Mouse (Mus musculus) kidney, adult 11 months (tissue): ENCODE measurements around the gene Xndc1.
"Not testable (repeated sequence)": the region's sequence is repeated elsewhere in the genome, so short reads cannot be mapped to it uniquely, and the experiment has no call there.

Source experiments
- DNase-seq: peaks from one replicate; pipeline ENCODE4 v3.0.0; 2022

Xndc1 gene

DNA sequence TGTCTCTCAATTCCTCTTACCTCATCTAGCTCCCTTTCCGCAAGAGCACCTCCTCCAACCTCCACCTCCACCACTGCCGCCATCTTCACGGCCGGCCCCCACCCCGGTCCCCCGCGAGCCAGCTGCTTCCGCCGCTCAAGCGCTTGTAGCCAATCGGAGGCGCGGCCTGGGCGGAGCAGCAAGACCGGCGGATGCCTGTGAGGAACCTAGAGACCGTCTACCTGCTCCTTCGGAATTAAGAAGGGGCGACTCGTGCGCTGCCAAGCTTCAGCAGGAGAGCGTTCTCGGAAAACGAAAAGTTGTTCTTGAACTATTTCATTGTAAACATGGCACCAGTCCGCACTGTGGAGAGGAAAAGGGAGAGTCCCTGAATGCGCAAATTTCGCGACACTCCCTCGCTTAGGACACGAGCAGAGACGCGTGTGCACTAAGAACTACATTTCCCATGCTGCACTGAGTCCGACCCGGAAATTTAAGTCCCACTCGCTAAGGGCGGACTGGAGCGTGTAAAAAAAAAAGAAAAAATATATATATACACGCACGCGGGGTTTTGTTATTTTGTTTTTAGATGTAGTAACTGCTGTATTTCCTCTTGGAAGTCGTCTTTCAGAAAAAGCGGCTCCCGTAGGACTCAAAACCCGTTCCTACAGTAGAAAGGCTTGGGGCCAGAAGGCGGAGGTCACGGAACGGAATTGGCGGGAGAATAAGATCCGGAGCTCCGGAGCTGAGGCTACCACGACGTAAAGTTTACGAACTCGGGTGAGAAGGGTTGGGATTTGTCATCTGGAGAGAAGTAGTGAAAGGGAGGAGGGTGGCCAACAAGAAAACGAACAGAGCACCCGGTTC is at the start of gene Xndc1, which contains the start of the genes Rnf121 and Xntrpc:
Gene Xndc1, plus strand, starts transcription at position 466 of the 846 bp plus-strand sequence.
Gene Rnf121, minus strand, starts transcription at position 424 of the 846 bp plus-strand sequence.
Gene Xntrpc, plus strand, starts transcription at position 668 of the 846 bp plus-strand sequence.
- DNase-seq = peak; percentile 93

DNA sequence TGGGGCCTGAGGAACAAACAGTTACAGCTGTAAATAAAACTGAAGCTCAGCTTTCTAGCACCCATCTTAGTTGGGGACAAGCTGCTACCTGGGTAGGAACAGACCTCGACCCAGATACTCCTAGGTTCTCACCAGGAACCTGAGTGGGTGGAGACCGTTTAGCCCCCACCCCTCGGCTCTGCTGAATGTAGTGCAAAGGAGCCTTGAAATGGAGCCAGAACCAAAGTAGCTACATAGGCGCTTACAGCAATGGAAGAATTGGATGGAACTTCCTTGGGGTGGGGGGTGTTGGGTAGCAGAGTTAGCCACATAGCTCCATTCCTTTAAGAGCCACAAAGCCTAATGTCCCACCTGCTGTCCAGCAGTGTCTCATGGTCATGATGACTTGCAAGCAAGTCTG is 48.4 kb upstream of the Xndc1 start:
- DNase-seq = no peak

DNA sequence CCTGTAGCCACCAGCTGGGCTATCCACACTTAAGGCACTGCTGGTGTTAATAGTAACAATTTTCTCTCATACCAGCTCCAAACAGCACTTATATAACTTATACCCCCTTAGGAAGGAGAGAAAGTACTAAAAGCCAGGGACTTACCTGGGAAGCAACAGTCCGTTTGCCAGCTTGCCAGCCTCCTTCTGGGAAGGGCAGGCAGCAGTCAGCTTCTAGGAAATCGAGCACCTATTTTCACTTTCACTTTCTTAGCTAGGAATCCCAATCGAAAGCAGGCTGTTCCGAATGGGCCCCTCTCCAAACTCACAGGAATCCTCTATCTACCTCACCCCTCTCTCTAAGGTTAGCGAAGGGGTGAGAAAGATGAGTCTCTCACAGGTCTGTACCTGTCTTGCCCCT is 47.9 kb upstream of the Xndc1 start:
- DNase-seq = peak; percentile 46

DNA sequence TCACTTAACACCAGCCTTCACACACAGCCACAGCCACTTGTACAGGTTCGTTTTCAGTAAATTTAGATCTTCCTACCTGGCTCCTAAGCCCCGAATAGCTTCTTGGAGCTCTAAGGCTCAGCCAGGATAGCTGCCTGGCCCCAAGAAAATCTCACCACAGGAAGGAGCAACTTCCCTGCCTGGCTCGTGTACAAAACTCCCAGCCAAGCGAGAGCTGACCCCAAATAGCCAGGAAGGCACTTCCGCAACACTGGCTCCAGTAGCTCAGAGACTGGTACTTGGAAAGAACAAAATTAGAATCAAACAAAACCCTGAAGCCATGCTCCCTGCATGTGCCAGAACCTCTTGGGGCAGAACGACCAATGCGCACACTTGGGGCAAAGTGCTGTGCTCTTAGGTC is 47.3 kb upstream of the Xndc1 start:
- peak; percentile 59 for DNase-seq

DNA sequence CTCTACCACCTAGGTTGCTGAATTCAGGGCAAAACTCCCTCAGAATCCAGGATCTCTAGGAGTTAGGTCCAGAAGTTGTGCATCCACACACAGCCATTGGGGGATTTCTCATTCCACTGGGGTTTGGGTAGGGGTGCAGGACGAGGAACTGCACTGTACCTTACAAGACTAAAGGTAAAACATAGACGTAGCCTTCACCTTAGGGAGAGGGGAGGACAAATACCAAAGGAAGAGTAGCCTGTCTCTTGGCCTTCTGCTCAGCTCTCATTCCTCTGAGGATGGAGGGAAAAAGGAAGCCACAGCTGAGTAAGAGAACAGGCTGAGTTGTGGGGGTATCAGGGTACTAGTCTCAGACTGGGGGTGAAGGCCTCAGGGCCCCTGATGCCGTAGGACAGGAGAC is 46.7 kb upstream of the Xndc1 start, which contains the start of gene Il18bp:
Gene Il18bp, minus strand, starts transcription at position 101 of the 400 bp plus-strand sequence.
- DNase-seq = no peak

DNA sequence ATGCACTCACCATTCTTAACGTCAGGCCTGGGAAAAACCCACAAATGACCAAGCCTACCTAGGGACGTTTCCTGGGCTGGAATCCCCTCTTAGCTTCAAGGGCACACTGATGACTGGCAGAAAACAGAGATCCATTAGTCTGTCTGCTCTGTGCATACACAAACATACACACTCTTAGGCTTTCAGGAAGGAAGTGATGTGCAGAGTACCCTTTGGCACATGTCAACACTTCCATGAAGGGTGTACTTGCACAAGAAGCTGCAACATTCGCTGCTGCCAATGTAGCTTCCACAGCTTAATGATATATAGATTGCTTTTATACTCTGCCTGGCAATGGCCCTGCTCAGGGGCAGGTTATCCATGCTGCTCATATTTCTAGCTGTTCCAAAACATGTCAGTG is 45.9 kb upstream of the Xndc1 start:
- no peak for DNase-seq

DNA sequence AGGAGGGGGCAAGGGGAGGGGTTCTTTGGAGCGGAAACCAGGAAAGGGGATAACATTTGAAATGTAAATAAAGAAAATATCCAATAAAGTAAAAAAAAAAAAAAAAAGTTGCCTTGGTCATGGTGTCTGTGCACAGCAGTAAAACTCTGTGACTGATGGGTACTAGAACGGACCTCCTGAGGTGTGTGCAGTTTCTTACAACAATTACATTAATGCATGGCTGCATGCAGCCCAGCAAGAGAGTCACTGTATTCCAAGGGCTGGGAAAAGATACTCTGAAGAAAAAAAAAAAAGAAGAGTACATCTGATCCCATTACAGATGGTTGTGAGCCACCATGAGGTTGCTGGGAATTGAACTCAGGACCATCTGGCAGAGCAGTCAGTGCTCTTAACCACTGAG is 44.4 kb upstream of the Xndc1 start:
- not testable (repeated sequence) for DNase-seq

DNA sequence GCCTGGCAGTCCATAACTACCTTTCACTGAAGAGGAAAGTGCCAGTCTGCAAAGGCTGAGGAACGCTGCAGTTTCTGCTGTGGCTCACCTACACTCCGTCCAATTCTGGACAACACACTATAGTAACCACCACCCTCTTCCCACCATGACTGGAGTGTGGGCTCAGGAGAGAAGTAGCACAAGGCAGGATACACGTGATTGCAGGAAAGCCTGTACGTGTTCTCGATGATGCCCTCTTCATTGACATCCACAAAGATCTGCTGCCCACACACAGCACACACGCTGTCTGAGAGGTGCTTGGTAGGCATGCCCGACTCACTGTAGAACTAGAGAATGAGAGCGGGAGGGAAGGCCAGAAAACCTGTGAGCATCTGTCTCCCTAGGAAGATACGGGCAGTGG is 41.5 kb upstream of the Xndc1 start:
- DNase-seq = no peak

DNA sequence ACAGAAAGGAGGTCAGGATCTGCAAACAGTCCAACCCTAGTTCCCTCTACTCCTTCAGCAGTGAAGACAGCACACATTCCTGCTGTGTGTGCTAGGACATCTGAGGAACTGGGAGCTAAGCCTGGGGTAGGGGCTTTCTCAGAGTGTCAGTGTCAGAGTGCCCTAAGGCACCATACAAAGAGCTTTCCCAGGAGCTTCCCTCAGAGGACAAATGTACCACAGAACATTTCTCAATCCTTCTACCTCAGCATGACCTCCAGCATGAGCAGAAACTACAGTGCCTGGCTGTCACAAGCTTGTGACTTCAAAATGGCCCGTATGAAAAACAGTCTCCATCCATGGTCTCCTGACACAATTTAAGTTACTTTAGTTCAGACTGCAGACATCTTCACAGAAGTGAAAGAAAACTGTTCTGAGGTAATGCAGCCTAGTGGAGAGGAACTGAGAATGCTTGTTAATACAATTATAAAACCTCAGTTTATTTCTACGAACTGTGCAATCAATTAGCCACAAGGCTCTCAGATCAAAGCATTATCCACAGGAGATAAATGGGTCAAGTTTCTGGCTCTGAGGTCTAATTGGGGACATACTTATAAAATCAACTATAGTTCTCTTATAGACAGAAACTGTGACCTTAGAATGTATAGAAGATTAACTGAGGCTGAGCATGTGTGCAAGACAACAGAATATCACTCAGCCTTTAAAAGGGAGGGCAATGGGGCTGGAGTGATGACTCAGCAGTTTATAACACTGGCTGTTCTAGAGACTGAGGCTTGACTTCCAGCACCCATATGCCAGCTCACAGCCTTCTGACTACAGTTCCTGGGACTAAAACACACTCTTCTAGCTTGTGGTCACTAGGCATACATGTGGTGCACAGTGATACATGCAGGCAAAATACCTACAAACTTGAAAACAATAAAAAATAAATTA is 39.9 kb upstream of the Xndc1 start:
- no peak for DNase-seq

DNA sequence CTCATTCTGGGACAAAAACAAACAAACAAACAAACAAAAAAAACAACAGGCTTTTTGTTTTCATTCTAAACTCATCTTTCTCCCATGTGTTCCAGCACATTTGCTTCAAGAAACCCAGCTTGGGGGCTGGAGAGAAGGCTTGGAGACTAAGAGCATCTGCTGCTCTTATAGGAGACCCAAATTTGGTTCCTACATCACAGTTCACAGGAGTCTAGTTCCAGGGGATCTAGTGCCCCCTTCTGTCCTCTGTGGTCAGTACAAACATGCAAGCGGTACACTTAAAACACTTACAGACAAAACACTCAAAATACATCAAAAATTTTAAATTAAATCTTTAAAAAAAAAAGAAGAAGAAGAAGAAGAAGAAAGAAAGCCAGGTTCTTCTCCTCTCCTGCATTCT is 30.4 kb upstream of the Xndc1 start:
- DNase-seq = no peak

DNA sequence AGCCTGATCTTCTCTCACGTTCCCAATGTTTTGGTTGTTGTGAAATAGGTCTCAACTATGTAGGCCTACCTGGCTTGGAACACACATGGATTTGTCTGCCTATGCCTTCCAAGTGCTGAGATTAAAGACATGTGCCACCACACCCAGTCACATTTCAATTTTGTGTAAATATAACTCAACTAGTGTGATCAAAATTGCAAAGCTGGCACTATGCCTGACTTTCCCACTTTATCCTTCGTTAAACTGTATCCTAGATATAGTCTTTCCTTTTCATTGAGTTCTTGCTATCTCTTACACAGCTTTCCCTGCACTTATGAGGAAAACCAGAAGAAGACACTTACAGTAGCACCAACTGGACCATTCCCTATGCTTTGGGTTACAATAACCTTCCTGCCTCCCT is 29.8 kb upstream of the Xndc1 start:
- DNase-seq = no peak

DNA sequence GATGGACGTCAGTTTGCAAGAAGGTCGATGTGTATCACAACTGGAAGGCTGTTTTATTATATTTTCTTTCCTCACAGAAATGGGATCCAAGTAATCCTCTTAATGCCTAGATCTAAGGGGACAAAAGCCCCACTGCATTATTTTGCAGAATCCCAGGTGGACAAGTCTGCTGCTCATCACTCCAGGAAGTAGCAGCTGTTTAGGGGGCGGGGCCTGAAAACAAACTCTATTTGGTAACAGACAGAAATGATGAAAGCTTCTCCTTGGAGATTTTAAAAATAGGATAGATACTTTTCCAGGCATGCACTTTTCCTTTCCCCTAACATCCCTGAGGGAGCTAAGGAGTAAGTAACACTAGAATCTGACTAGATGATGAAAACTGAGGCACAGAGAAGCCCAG is 28.0 kb upstream of the Xndc1 start:
- DNase-seq = no peak

DNA sequence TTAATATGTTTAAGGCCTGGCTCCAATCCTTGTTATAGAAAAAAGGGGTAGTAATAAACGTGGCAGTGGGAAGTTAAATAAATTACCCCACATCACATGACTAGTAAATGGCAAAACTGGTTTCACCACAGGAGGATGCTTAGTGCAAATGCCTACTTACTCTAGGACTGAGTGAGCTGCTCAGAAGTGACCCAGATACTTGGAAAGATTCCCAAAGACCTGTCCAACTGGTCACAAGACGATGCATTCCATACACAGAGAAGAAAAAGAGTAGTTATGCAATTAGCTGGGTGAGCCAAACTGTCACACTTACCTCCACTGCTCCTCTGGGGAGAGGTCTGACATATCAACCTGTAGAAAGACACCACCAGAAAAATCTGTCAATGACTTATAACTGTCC is 23.0 kb upstream of the Xndc1 start:
- DNase-seq = peak; percentile 45

DNA sequence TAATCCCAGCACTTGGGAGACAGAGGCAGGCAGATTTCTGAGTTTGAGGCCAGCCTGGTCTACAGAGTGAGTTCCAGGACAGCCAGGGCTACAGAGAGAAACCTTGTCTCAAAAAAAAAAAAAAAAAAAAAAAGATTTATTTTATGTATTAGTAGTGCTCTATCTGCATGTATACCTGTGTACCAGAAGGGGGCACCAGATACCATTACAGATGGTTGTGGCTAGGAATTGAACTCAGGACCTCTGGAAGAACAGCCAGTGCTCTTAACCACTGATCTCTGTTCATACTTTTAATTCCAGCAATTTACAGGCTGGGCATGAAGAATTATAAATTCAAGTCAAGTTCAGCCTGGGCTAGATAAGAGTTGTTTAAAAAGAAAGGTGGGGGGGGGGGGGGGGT is 16.8 kb upstream of the Xndc1 start:
- DNase-seq = not testable (repeated sequence)

DNA sequence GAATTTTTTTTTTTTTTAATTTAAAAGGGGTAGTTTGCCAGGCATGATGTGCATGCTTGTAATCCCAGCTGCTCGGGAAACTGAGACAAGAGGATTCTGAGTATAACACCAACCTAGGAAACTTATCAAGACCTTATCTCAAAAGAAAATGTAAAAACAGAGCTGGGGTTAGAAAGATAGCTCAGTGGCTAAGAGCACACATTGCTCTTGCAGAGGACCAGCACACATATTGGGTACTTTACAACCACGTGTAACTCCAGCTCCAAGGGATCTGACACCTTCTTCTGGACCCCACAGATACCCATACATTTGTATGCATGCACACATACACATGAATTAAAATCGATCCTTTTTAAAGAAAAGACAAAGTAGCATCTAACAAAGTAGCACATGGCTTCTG is 4.0 kb upstream of the Xndc1 start:
- DNase-seq = no peak

DNA sequence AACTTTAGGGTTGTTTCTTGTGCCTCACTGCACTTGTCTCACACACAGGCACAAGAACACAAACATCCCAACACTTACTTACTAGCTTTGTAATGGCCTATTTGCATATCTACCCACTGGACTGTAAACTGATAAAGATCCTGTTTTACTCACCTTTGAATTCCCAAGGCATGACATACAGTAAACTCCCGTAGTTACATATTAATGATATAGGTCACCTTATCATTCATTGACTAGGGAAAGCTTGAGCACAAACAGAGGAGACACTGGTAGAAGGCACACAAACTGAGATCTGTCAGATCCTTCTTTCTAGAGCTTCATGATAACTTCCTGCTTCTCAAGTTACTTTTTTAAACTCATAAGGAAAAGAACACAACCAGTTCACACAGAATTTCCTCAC is 3.1 kb upstream of the Xndc1 start:
- DNase-seq = no peak

DNA sequence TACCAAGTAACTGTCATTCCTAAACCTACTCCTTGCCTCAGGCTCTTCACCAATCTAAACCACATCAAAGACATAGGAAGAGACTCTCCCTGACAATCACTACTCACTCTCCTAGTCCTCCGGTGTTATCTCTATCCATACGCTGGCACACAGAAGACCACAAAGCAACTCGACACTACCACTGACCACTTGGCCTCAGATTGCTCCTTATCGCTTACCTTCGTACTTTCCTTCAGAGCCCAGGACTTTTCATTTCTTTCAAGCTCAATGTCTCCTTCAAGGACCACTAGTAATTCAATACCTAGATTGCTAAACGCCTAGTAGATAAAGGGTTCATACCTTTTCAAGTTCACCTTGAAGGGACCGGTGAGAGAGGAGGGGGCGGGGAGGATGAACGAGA is 1.4 kb upstream of the Xndc1 start:
- no peak for DNase-seq

DNA sequence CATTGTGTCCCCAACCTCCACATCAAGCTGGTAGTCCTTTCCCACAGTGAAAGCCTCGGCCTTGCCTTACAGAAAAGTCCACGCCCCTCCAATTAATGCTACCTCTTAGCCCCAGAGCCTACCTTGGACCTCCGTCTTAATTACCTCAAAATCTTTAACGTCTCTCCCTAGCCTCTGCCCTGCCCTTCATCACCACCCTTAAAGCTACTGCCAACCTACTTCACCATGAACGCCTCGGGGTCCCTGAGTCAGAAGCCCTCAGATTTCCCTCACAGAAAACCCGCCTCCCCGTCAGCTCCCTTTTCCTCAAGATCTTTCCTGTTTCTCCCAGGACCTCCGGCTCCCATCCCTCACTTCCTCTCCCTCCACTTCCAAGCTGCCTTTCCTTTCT is 661 bp upstream of the Xndc1 start:
- DNase-seq = no peak

DNA sequence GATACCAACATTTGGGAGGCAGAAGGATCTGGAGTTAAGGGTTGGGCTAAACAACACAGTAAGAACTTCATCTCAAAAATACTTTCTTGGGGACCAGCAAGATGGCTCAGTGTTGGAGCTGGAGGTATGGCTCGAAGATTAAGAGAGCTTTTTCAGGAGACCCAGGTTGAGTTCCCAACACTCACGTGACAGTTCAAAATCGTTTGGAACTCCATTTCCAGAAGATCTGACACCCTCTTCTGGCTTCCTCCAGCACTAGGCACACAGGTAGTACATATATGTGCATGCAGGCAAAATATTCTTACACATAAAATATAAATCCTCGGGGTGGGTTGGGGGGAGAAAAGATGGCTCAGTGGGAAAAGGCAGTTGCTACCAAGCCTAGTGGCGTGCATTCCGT is 1.1 kb downstream of the Xndc1 start:
- no peak for DNase-seq

DNA sequence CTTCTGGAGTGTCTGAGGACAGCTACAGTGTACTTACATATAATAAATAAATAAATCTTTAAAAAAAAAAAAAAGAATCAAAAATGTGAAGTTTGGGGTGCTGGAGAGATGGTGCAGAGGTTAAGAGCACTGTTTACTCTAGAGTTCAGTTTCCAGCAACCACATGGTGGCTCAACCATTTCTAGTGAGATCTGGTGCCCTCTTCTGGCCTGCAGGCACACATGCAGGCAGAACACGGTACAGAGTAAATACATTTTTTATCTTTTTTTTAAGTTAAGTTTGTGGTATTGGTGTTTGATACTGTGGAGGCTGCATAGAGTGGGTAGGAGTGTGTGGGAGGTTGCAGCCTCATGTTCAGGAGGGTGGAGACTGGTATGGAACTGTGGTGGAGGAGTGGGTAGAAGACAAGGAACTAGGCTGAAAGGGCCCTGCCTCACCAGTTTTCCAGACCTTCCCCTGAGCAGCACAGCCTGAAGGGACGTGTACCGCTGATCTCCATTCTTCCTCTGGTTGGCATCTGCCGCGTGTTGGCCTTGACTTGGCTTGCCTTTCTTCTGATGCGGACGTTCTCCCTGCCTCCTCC is 11.5 kb downstream of the Xndc1 start:
- no peak for DNase-seq

DNA sequence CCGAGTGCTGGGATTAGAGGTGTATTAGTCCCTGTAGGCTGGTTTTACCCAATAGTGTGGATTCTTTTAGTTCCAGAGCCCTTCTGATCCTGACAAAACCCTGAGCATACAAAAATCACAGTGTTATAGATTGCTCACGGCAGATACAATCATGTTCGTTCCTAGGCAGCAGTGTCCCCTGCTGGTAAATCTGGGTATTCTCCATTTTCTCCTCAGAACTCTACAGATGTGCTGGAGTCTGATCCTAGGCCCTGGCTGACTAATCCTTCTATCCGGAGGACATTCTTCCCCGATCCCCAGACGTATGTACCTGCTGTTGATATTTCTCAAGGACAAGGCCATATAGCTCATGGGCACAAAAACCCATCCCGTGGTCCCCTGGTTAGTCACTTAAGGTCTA is 13.2 kb downstream of the Xndc1 start:
- DNase-seq = peak; percentile 17

DNA sequence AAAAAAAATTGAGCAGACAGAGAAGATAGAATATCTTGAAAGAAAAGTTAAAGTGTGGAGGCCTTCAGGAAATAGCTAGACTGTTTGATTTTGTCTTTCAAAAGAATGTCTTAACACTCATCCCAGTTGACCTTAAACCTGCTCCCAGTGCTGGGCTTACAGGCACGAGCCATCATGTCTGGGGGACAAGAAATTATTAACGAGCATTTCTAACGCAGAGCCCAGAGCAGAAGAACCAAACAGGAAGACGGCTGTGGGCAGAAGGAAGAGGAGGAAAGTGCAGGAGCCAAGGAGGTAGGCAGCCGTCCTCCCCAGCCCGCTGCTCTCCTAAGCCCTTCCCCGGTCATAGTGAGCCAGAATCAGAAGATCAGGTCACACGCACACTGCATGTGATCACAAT is 15.0 kb downstream of the Xndc1 start:
- peak; percentile 33 for DNase-seq

DNA sequence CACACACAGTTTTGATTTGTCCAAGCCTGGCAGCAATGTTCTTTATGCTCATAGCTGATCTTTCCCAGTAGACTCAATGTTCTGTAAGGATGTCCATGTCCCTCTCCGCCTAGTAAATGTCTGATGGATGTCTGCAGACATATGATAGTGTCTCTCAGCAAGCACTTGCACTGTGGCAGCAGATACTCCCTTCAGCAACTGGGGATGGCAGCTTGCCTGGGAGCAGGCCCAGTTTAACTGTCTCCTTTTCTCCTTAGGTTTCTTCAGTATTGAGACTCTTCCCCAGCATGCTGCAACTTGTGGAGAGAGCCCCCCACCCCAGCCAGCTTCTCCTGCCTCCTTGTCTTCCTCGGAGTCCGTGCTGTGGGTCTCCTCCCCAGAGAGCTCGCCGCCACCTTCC is 16.5 kb downstream of the Xndc1 start:
- DNase-seq = no peak
